Mouse (Mus musculus) C2C12 (cell line): Measurements from ENCODE around the gene Rfng. TPM values are rescaled to one million over a fixed set of nuclear protein-coding genes. Genes with fewer than 3 reads are reported as not detected.
"Not testable (repeated sequence)": the region's sequence is repeated elsewhere in the genome, so short reads cannot be mapped to it uniquely, and the experiment has no call there.

Source experiments
- H3K27me3 ChIP-seq: one replicate; pipeline ENCODE4 v1.6.1; 2011; ENCODE audit not compliant: control insufficient read depth, insufficient read depth, insufficient read length
- H3K36me3 ChIP-seq: one replicate; pipeline ENCODE4 v1.6.1; 2011; ENCODE audit not compliant: control insufficient read depth, insufficient read depth
- H3K4me3 ChIP-seq: one replicate; pipeline ENCODE4 v1.5.1; 2011; ENCODE audit warnings: mild to moderate bottlenecking, control low read depth; ENCODE audit not compliant: poor library complexity, insufficient read depth, severe bottlenecking
- H3K79me2 ChIP-seq: one replicate; pipeline ENCODE4 v1.6.1; 2011; ENCODE audit not compliant: control insufficient read depth, insufficient read depth
- H3K79me3 ChIP-seq: one replicate; pipeline ENCODE4 v1.6.1; 2011; ENCODE audit warnings: low read depth, control low read depth
- H3ac ChIP-seq: one replicate; pipeline ENCODE3; 2011; ENCODE audit warnings: low read depth; ENCODE audit not compliant: control insufficient read depth, insufficient read length
- CEBPB ChIP-seq: IDR thresholded peaks from one replicate; pipeline ENCODE4 v1.6.1; 2011; ENCODE audit warnings: low read depth, mild to moderate bottlenecking, control low read depth, moderate library complexity
- CTCF ChIP-seq: IDR thresholded peaks from one replicate; pipeline ENCODE4 v1.5.1; 2011; ENCODE audit not compliant: control insufficient read depth, insufficient read depth, insufficient read length
- FOSL1 ChIP-seq: IDR thresholded peaks from one replicate; pipeline ENCODE4 v1.8.0; 2011; ENCODE audit warnings: mild to moderate bottlenecking, low read length; ENCODE audit not compliant: poor library complexity, insufficient read depth, severe bottlenecking
- MAX ChIP-seq: IDR thresholded peaks from one replicate; pipeline ENCODE4 v1.6.1; 2011; ENCODE audit warnings: mild to moderate bottlenecking, control low read depth
- MYOD1 ChIP-seq: IDR thresholded peaks from one replicate; pipeline ENCODE4 v1.6.1; 2011; ENCODE audit warnings: low read depth; ENCODE audit not compliant: control insufficient read depth, insufficient read length
- MYOG ChIP-seq: IDR thresholded peaks from one replicate; pipeline ENCODE4 v1.6.1; 2011; ENCODE audit not compliant: control insufficient read depth, insufficient read length; ENCODE audit errors: extremely low read depth
- USF1 ChIP-seq: IDR thresholded peaks from one replicate; pipeline ENCODE4 v1.6.1; 2011; ENCODE audit warnings: low read depth, mild to moderate bottlenecking, control low read depth, moderate library complexity
- polyA plus RNA-seq: library from polyadenylated mRNA; unstranded; fragments of >200 nt; fragmentation: generic; extraction: Trizol; gene quantifications from one replicate; pipeline ENCODE4 v1.2.1, GENCODE M21; 2012; ENCODE audit warnings: missing spikeins

Rfng gene
- polyA plus RNA-seq, 1 experiment: 17.6 TPM

- TF ChIP-seq CTCF: no peak
- peak overlapping the region; percentile 99 for H3K4me3 ChIP-seq
Observed at GRCm38 (mm10) chr11:120796614-120796946, 12.6 kb upstream of the Rfng start.

DNA sequence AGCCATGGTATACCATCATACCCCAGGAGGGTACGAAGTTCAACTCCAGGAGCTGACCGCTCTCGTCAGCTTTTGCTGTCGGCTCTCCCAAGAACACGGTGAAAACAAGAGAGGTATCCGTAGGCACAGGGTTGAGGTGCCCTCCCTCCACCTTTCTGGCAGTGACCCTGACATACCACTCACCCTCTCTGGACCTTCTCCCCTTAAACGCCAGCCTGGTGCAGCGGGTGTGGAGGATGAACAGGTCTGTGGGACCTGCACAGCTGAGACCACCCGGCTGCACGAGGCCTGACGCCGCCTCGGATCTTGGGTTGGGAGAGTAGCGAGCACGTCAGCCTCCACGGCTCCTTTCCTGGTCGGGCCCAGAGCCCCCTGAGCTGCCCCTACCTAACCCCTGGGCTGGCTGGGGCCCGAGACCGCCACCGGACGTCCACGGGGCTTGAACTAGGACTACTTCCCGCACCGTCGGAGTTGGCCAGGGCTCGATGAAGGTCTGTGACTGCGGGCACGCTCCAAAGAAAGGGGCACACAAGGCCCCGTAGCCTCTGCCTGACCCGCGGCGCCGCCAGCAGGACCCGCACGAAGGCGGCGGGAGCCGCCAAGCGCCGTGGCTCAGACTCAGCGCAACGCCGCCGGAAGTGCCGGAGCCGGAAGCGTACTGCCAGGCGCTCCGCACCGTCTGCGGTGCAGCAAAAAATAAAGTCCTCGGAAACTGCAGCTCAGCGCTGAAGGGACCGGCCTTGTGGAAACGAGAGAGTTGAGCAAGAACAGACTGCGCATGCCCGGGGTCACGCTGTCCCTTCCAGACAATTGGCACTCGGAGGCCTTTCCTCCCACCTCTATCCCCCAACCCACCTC is 12.0 kb upstream of the Rfng start, which contains the start of gene Dus1l:
Dus1l (minus strand) TSS at position 648 of the 858 bp plus-strand sequence.
- Histone ChIP-seq H3K4me3 (peak within 1 kb of the TSS; percentile 99), H3K79me2 (peaks cover 28% of the 10 kb centered on the region), H3ac (peak within 1 kb of the TSS; percentile 82), H3K79me3 (peaks cover 20% of the 10 kb centered on the region), H3K36me3 (peaks cover 37% of the 10 kb centered on the region), H3K27me3 (no peaks in the 10 kb centered on the region)
- TF ChIP-seq MYOD1 (no peak), MAX (peak; percentile 83), CTCF (no peak), USF1 (peak; percentile 13), CEBPB (peak; percentile 64)

More at GRCm38 (mm10) chr11:120796614-120796946, 12.6 kb upstream of the Rfng start:
- Histone ChIP-seq H3K79me2 (peaks cover 28% of the 10 kb centered on the region), H3ac (peak overlapping the region; percentile 43), H3K27me3 (no peaks in the 10 kb centered on the region), H3K36me3 (peaks cover 31% of the 10 kb centered on the region), H3K79me3 (peaks cover 20% of the 10 kb centered on the region)

DNA sequence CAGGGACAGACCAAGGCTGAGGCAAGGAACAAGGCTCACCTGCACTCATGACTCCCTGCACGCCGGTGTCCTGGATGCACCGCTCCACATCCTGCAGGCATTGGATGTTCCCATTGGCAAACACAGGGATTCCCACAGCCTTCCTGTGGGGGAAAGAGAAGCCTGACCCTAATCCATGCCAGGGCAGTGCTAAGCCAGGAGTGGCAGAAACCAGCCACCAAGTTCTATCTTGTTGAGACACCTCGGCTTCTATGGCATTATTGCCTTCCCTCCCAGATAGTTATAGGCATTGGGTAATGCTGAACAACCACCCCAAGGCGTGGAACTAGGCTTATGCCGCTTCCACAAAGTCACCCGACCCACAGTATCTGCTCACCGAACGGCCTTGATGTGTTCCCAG is 8.6 kb upstream of the Rfng start:
- Histone ChIP-seq H3K79me3 (peaks cover 20% of the 10 kb centered on the region), H3ac (no peak overlapping the region), H3K36me3 (peaks cover 67% of the 10 kb centered on the region), H3K27me3 (no peaks in the 10 kb centered on the region), H3K4me3 (no peak overlapping the region), H3K79me2 (peaks cover 30% of the 10 kb centered on the region)
- TF ChIP-seq MAX: no peak
- no peak for TF ChIP-seq CEBPB
- no peak for TF ChIP-seq FOSL1
- no peak for TF ChIP-seq CTCF
- no peak for TF ChIP-seq MYOG
- TF ChIP-seq MYOD1: no peak
- no peak for TF ChIP-seq USF1

- TF ChIP-seq MYOD1 (no peak), MYOG (no peak), CTCF (no peak), CEBPB (no peak), MAX (no peak), USF1 (no peak), FOSL1 (no peak)
- no peak overlapping the region for H3ac ChIP-seq
- peaks cover 16% of the 10 kb centered on the region for H3K79me3 ChIP-seq
- peaks cover 90% of the 10 kb centered on the region for H3K36me3 ChIP-seq
- H3K79me2 ChIP-seq: peaks cover 42% of the 10 kb centered on the region
- H3K4me3 ChIP-seq: no peak overlapping the region
- no peaks in the 10 kb centered on the region for H3K27me3 ChIP-seq
Observed at GRCm38 (mm10) chr11:120789810-120790209, 5.8 kb upstream of the Rfng start.

GRCm38 (mm10) chr11:120789355-120789754 is 5.3 kb upstream of the Rfng start:
- H3K79me3 ChIP-seq: peaks cover 13% of the 10 kb centered on the region
- no peak overlapping the region for H3ac ChIP-seq
- H3K36me3 ChIP-seq: peaks cover 86% of the 10 kb centered on the region
- H3K4me3 ChIP-seq: no peak overlapping the region
- no peaks in the 10 kb centered on the region for H3K27me3 ChIP-seq
- TF ChIP-seq MYOD1 (no peak), CTCF (no peak), MAX (no peak), FOSL1 (no peak)
- H3K79me2 ChIP-seq: peaks cover 42% of the 10 kb centered on the region

GRCm38 (mm10) chr11:120788460-120788859 is 4.5 kb upstream of the Rfng start:
- peaks cover 79% of the 10 kb centered on the region for H3K36me3 ChIP-seq
- not testable (repeated sequence) for H3K4me3 ChIP-seq, H3ac ChIP-seq, H3K27me3 ChIP-seq
- peaks cover 11% of the 10 kb centered on the region for H3K79me3 ChIP-seq
- peaks cover 38% of the 10 kb centered on the region for H3K79me2 ChIP-seq
